Mouse (Mus musculus): ENCODE data around the gene Hexdc. TPM values are rescaled to one million over a fixed set of nuclear protein-coding genes. Genes with fewer than 3 reads are reported as not detected.

Hexdc gene
- 11.4 and 12.0 TPM in 2 replicates for polyA plus RNA-seq (2015; fragmentation: Nextera tagmentation; extraction: Ambion mirVana)

GRCm38 (mm10) chr11:121204161-121205006 lies at the start of gene Hexdc, which contains the start of gene Ogfod3:
Hexdc (plus strand) TSS chr11:121204433.
Ogfod3 (minus strand) TSS chr11:121204711.
- peak; percentile 98 for ATAC-seq
- Histone ChIP-seq H3K9me3 (replicated peaks) (no peaks in the 10 kb centered on the region), H3K9ac (peak within 1 kb of the TSS; percentile 81), H3K4me3 (peak within 1 kb of the TSS; percentile 74), H3K4me1 (peaks cover 17% of the 10 kb centered on the region), H3K4me2 (peak within 1 kb of the TSS; percentile 81), H3K27ac (peak within 1 kb of the TSS; percentile 87), H3K27me3 (no peaks in the 10 kb centered on the region), H3K36me3 (ENCODE audit: poor library complexity, severe bottlenecking) (peaks cover 17% of the 10 kb centered on the region; the same call in 1 of the 2 replicates)
- under 1% methylated on average over 64 of the region's 70 CpGs for WGBS

DNA sequence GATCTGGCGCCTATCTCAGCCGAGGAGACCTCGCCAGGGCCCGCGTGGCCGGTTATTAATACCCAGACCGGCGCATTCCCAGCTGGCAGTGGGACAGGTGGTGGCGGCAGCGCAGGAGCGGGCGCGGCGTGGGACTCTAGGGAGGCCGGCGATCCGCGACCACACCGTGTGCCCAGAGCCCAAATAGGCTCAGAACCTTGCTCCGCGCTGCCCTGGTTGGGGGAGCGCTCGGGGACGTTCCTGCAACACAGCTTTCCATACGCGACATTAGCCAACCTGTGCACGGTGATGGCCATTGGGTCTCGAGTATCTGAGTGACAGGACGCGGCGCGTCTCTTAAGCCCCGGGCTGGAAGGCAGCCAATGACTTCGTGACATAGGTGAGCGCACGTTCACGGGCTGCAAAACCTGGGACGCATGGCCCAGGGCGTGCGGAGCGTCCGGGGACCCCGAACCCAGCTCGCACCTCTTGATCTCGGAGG lies 47.8 kb upstream of the Hexdc start:
- Histone ChIP-seq H3K27ac (no peak overlapping the region), H3K9me3 (replicated peaks) (no peaks in the 10 kb centered on the region), H3K9ac (peak overlapping the region; percentile 51; the same call in 1 of the 2 replicates), H3K4me2 (peak overlapping the region; percentile 72), H3K27me3 (peaks cover 35% of the 10 kb centered on the region), H3K4me3 (peak overlapping the region; percentile 38), H3K4me1 (peaks cover 17% of the 10 kb centered on the region), H3K36me3 (ENCODE audit: poor library complexity, severe bottlenecking) (no peaks in the 10 kb centered on the region)
- under 1% methylated on average over 45 of the region's 45 CpGs for WGBS
- no peak for ATAC-seq

GRCm38 (mm10) chr11:121159971-121160370 lies 44.3 kb upstream of the Hexdc start, which contains the start of gene Uts2r:
Uts2r (plus strand) TSS chr11:121160271.
- WGBS = 86% methylated on average over 5 of the region's 5 CpGs
- no peak within 1 kb of the TSS for H3K27ac ChIP-seq

DNA sequence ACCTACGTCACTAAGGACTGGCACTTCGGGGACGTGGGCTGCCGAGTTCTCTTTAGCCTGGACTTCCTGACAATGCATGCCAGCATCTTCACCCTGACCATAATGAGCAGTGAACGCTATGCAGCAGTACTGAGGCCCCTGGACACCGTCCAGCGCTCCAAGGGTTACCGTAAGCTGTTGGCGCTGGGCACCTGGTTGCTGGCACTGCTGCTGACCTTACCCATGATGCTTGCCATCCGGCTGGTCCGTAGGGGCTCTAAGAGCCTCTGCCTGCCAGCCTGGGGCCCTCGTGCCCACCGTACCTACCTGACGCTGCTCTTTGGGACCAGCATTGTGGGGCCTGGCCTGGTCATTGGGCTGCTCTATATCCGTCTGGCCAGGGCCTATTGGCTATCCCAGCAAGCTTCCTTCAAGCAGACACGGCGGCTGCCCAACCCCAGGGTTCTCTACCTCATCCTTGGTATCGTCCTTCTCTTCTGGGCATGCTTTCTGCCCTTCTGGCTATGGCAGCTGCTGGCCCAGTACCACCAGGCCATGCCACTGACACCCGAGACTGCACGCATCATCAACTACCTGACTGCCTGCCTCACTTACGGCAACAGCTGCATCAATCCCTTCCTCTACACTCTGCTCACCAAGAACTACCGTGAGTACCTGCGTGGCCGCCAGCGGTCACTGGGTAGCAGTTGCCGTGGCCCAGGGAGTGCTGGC lies 43.4 kb upstream of the Hexdc start:
- 94% methylated on average over 26 of the region's 26 CpGs for WGBS
- Histone ChIP-seq H3K4me1 (peaks cover 12% of the 10 kb centered on the region), H3K9ac (no peak overlapping the region), H3K4me3 (no peak overlapping the region), H3K4me2 (no peak overlapping the region), H3K27ac (no peak overlapping the region), H3K9me3 (replicated peaks) (no peaks in the 10 kb centered on the region), H3K27me3 (peaks cover 24% of the 10 kb centered on the region), H3K36me3 (ENCODE audit: poor library complexity, severe bottlenecking) (no peaks in the 10 kb centered on the region)
- no peak for ATAC-seq

More at GRCm38 (mm10) chr11:121159971-121160370, 44.3 kb upstream of the Hexdc start, which contains the start of gene Uts2r:
- Histone ChIP-seq H3K27me3 (peaks cover 32% of the 10 kb centered on the region), H3K9me3 (replicated peaks) (no peaks in the 10 kb centered on the region), H3K4me1 (peaks cover 12% of the 10 kb centered on the region), H3K4me2 (no peak within 1 kb of the TSS), H3K4me3 (no peak within 1 kb of the TSS), H3K36me3 (ENCODE audit: poor library complexity, severe bottlenecking) (no peaks in the 10 kb centered on the region), H3K9ac (no peak within 1 kb of the TSS)
- no peak for ATAC-seq

GRCm38 (mm10) chr11:121163751-121164150 lies 40.5 kb upstream of the Hexdc start:
- Histone ChIP-seq H3K36me3 (ENCODE audit: poor library complexity, severe bottlenecking) (no peaks in the 10 kb centered on the region), H3K4me3 (no peak overlapping the region), H3K4me2 (no peak overlapping the region), H3K9me3 (replicated peaks) (no peaks in the 10 kb centered on the region), H3K4me1 (no peaks in the 10 kb centered on the region), H3K27me3 (no peaks in the 10 kb centered on the region; the same call in 1 of the 2 replicates), H3K9ac (no peak overlapping the region), H3K27ac (no peak overlapping the region)
- no peak for ATAC-seq
- WGBS = 85% methylated on average over 4 of the region's 4 CpGs

DNA sequence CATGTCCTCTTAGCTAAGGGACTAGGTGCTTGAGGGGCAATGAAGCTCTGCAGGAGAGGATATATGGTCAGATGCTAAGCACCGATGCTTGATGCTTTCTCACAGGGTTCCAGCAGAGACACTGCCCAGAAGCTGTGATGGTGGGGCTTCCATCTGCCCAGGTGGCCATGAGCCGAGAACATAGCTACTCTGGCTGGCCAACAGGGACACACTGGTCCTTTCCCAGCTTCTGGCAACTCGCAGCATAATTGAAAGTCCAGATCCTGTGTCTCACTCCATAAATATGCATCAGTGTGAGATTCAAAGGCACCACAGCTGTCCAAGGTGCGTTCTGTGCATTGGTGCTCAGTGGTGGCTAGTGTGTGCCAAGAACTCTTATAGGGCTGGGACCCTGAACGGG lies 31.0 kb upstream of the Hexdc start:
- Histone ChIP-seq H3K27me3 (no peaks in the 10 kb centered on the region), H3K9me3 (replicated peaks) (no peaks in the 10 kb centered on the region), H3K36me3 (ENCODE audit: poor library complexity, severe bottlenecking) (no peaks in the 10 kb centered on the region), H3K9ac (no peak overlapping the region), H3K27ac (no peak overlapping the region), H3K4me1 (peaks cover 20% of the 10 kb centered on the region), H3K4me2 (no peak overlapping the region), H3K4me3 (no peak overlapping the region)
- ATAC-seq = no peak
- 80% methylated on average over 5 of the region's 5 CpGs for WGBS

DNA sequence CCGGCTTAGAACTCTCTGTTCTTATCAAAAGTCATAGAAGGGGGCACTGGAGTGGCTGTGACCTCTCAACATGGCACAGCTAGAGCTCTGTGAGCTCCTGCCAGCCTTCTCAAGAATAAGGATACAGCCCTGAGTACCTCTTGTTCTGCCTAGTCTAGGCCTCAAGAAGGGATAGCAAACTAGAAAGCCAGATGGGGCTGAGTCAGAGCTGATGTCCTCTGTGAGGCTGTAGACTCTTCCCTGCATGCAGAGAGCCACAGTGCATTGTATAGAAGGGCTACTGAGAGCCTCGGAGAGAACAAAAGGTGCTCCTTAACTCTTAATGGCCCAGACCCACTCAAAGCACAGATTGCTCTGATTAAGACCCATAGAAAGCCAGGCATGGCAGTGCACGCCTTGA lies 30.0 kb upstream of the Hexdc start:
- Histone ChIP-seq H3K9ac (no peak overlapping the region), H3K9me3 (replicated peaks) (no peaks in the 10 kb centered on the region), H3K27me3 (no peaks in the 10 kb centered on the region), H3K4me2 (no peak overlapping the region), H3K27ac (no peak overlapping the region), H3K4me3 (no peak overlapping the region), H3K4me1 (peaks cover 20% of the 10 kb centered on the region), H3K36me3 (ENCODE audit: poor library complexity, severe bottlenecking) (no peaks in the 10 kb centered on the region)
- 36% methylated on average over 3 of the region's 3 CpGs for WGBS
- ATAC-seq = no peak

DNA sequence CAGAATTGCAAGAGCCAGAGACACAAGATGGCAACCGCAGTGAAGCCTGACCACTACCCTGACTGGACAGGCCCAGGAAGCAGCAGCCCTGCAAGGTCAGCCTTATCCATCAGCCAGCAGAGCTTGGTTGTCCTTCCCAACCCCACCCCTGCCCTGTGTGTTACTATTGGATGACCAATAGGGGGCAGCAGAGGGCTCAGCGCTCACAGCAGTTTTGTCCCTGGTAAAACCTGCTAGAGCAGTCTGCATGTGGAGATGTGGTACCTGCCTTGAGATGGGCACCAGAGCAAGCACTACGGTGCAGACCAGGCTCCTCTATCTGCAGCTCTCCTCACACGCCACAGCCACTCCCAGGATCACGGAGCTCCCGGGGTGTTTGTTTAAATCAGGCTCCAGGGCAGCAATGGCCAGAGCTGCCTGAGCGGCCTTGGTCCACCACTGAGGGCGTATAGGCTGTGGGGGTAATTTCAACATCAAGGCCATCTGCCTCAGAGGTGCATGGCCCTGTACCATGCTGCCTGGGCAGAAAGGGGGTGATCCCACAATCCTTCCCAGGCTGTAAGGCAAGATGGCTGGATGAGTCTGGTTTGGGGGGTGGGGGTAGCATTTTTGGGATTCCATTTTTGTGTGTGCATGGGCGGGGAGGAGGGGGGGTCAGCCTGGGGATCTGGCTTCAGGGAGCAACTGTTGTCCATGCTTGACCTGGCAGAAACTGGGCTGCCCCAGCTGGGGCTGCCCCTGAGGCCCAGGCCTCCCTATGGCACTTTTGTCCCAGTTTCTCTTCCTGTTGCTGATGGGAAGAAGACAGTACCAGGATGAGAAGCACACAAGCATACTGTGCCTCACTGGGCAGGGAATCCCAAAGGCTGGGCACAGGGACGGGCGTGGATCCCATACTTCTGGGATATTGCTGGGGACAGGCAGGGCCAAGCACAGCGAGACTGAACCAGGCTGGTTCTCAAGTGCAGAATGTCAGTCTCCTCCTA lies 27.7 kb upstream of the Hexdc start:
- 58% methylated on average over 12 of the region's 12 CpGs for WGBS
- no peaks in the 10 kb centered on the region for H3K9me3 ChIP-seq (replicated peaks)
- ATAC-seq = 0 out of 2 replicates have a peak, but pooled peaks have one; percentile 36

DNA sequence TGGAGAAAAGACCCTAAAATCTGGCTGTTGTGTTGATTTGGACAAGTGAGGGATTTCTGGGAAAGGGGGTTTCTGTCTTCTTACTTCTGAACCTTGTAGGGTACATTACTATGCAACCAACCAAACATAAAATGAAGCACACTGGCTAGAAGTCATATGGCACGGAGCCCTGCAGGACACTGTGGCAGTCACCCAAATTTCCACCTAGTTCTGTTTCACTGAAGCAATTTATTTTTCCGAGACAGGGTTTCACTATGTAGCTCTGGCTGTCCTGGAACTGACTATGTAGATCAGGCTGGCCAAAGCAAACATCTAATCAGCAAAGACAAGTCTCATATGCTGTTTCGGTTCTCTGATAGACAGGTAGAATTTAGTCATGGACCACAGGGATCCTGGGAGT lies 14.6 kb upstream of the Hexdc start:
- Histone ChIP-seq H3K4me2 (no peak overlapping the region), H3K36me3 (ENCODE audit: poor library complexity, severe bottlenecking) (peaks cover 12% of the 10 kb centered on the region; the same call in 1 of the 2 replicates), H3K4me1 (no peaks in the 10 kb centered on the region), H3K9me3 (replicated peaks) (no peaks in the 10 kb centered on the region), H3K4me3 (no peak overlapping the region), H3K9ac (no peak overlapping the region), H3K27me3 (no peaks in the 10 kb centered on the region), H3K27ac (no peak overlapping the region)
- no peak for ATAC-seq
- WGBS = 95% methylated on average over 3 of the region's 3 CpGs

More for the DNA sequence above, 27.7 kb upstream of the Hexdc start:
- H3K4me1 ChIP-seq = peaks cover 20% of the 10 kb centered on the region
- no peak overlapping the region for H3K4me2 ChIP-seq
- H3K27me3 ChIP-seq = no peaks in the 10 kb centered on the region
- H3K27ac ChIP-seq = no peak overlapping the region
- no peak overlapping the region for H3K9ac ChIP-seq
- H3K4me3 ChIP-seq = no peak overlapping the region
- peaks cover 8% of the 10 kb centered on the region; the same call in 1 of the 2 replicates for H3K36me3 ChIP-seq (ENCODE audit: poor library complexity, severe bottlenecking)

- WGBS = 74% methylated on average over 2 of the region's 2 CpGs
- ATAC-seq = no peak
Observed at GRCm38 (mm10) chr11:121192742-121193141, 11.5 kb upstream of the Hexdc start.

DNA sequence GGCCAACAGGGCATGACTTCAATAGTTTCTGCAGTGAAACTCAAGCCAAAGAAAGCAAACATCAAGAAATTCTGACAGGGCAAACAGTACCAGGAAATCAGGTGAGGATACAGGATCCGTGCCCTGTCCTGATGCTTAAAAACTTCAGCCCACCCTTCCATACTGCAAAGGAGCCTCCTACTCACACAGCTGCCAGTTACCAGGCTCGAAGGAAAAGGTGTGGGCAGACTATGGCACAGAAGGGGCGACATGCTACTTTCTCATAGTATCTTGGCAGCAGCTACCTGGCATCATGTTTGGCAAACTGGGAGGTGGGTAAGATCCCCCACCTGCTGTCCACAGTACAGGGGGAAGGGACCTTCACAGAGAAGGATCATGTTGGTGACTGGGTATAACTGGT lies 10.8 kb upstream of the Hexdc start:
- Histone ChIP-seq H3K9me3 (replicated peaks) (no peaks in the 10 kb centered on the region), H3K36me3 (ENCODE audit: poor library complexity, severe bottlenecking) (0 out of 2 replicates have a peak, but pooled peaks cover 14% of the 10 kb centered on the region), H3K9ac (no peak overlapping the region), H3K27me3 (no peaks in the 10 kb centered on the region), H3K4me1 (no peaks in the 10 kb centered on the region), H3K27ac (no peak overlapping the region), H3K4me2 (no peak overlapping the region), H3K4me3 (no peak overlapping the region)
- ATAC-seq = no peak
- WGBS = 91% methylated on average over 3 of the region's 3 CpGs

More at GRCm38 (mm10) chr11:121192742-121193141, 11.5 kb upstream of the Hexdc start:
- H3K27ac ChIP-seq = no peak overlapping the region
- H3K27me3 ChIP-seq = no peaks in the 10 kb centered on the region
- no peak overlapping the region for H3K4me2 ChIP-seq
- H3K36me3 ChIP-seq (ENCODE audit: poor library complexity, severe bottlenecking) = 0 out of 2 replicates have a peak, but pooled peaks cover 14% of the 10 kb centered on the region
- no peaks in the 10 kb centered on the region for H3K4me1 ChIP-seq
- no peak overlapping the region for H3K4me3 ChIP-seq
- no peak overlapping the region for H3K9ac ChIP-seq
- H3K9me3 ChIP-seq (replicated peaks) = no peaks in the 10 kb centered on the region
